Mouse (Mus musculus) neural tube, embryonic 11.5 days (tissue): ENCODE results near the gene Rnf145. TPM values are rescaled to one million over a fixed set of nuclear protein-coding genes. Genes with fewer than 3 reads are reported as not detected.

Experiments used
- ATAC-seq: fragments of 200-750 bp; cut with Nextera tagmentation; 2 replicates; pipeline ENCODE4 v1.8.0; 2017; ENCODE audit warnings: moderate number of reproducible peaks, mild to moderate bottlenecking, moderate TSS enrichment, moderate library complexity; ENCODE audit not compliant: insufficient read depth, low FRiP score, low TSS enrichment
- DNase-seq: peaks from one replicate; pipeline ENCODE4 v3.0.0-alpha.2; 2015; ENCODE audit warnings: low spot score
- H3K27ac ChIP-seq: fragments of 300-500 bp; sonication (generic); 2 replicates; pipeline ENCODE4 v1.5.1; 2014; ENCODE audit warnings: low read depth, mild to moderate bottlenecking, low read length
- H3K27me3 ChIP-seq: fragments of 300-500 bp; sonication (generic); 2 replicates; pipeline ENCODE4 v1.6.1; 2014; ENCODE audit warnings: mild to moderate bottlenecking, low read length, mixed read lengths; ENCODE audit not compliant: control insufficient read depth, insufficient read depth
- H3K36me3 ChIP-seq: fragments of 300-500 bp; sonication (generic); 2 replicates; pipeline ENCODE4 v1.6.1; 2014; ENCODE audit warnings: mild to moderate bottlenecking, low read length, moderate library complexity, mixed read lengths; ENCODE audit not compliant: control insufficient read depth, insufficient read depth
- H3K4me1 ChIP-seq: fragments of 300-500 bp; sonication (generic); 2 replicates; pipeline ENCODE4 v1.6.1; 2014; ENCODE audit warnings: low read length, mixed read lengths; ENCODE audit not compliant: control insufficient read depth, insufficient read depth
- H3K4me2 ChIP-seq: fragments of 300-500 bp; sonication (generic); 2 replicates; pipeline ENCODE4 v1.6.1; 2014; ENCODE audit warnings: low read depth, mild to moderate bottlenecking, moderate library complexity
- H3K4me3 ChIP-seq: fragments of 300-500 bp; sonication (generic); 2 replicates; pipeline ENCODE4 v1.5.1; 2014; ENCODE audit warnings: low read depth, low read length
- H3K9ac ChIP-seq: fragments of 300-500 bp; sonication (generic); 2 replicates; pipeline ENCODE4 v1.6.1; 2014; ENCODE audit warnings: mild to moderate bottlenecking, low read length
- H3K9me3 ChIP-seq: fragments of 300-500 bp; sonication (generic); 2 replicates; pipeline ENCODE4 v1.6.1; 2016; ENCODE audit warnings: low read length; ENCODE audit not compliant: control insufficient read depth
- WGBS: fragments of 180-500 bp; shearing (Covaris S2); extraction: QIAGEN DNeasy Blood & Tissue Kit; methylation state at CpG from one replicate; pipeline ENCODE4 v1.1.7; 2014; 5-methylcytosine and 5-hydroxymethylcytosine counted together
- polyA plus RNA-seq: library from polyadenylated mRNA; unstranded; fragments of >200 nt; fragmentation: Nextera tagmentation; extraction: Ambion mirVana; gene quantifications from 2 replicates; pipeline ENCODE4 v1.2.1, GENCODE M21; 2014

Gene Rnf145
- polyA plus RNA-seq, 1 experiment from 2014 or later: 142 TPM

GRCm38 (mm10) chr11:44529716-44530115, 11.0 kb downstream of the Rnf145 start:
- Histone ChIP-seq H3K27ac (no peak overlapping the region), H3K36me3 (peaks cover 10% of the 10 kb centered on the region), H3K4me2 (no peak overlapping the region), H3K27me3 (no peaks in the 10 kb centered on the region), H3K4me3 (no peak overlapping the region), H3K9ac (no peak overlapping the region), H3K9me3 (no peaks in the 10 kb centered on the region), H3K4me1 (no peaks in the 10 kb centered on the region)
- WGBS: 94% methylated on average over 5 of the region's 5 CpGs
- ATAC-seq (no peak), DNase-seq (no peak)

GRCm38 (mm10) chr11:44530382-44530781, 11.6 kb downstream of the Rnf145 start:
- 75% methylated on average over 8 of the region's 8 CpGs for WGBS
- DNase-seq (no peak), ATAC-seq (no peak)
- Histone ChIP-seq H3K36me3 (peaks cover 7% of the 10 kb centered on the region; the same call in 1 of the 2 replicates), H3K27me3 (no peaks in the 10 kb centered on the region), H3K27ac (no peak overlapping the region), H3K9me3 (no peaks in the 10 kb centered on the region), H3K4me3 (no peak overlapping the region), H3K4me2 (no peak overlapping the region), H3K9ac (no peak overlapping the region), H3K4me1 (no peaks in the 10 kb centered on the region)

GRCm38 (mm10) chr11:44530867-44531266, 12.1 kb downstream of the Rnf145 start:
- H3K4me3 ChIP-seq: no peak overlapping the region
- H3K4me1 ChIP-seq: no peaks in the 10 kb centered on the region
- no peak for DNase-seq
- H3K9ac ChIP-seq: no peak overlapping the region
- 90% methylated on average over 11 of the region's 11 CpGs for WGBS
- ATAC-seq: no peak
- H3K27ac ChIP-seq: no peak overlapping the region
- H3K36me3 ChIP-seq: peaks cover 5% of the 10 kb centered on the region; the same call in 1 of the 2 replicates
- H3K9me3 ChIP-seq: no peaks in the 10 kb centered on the region
- H3K27me3 ChIP-seq: no peaks in the 10 kb centered on the region
- no peak overlapping the region for H3K4me2 ChIP-seq

- ATAC-seq (no peak), DNase-seq (no peak)
- 87% methylated on average over 4 of the region's 4 CpGs for WGBS
- H3K9ac ChIP-seq: no peak overlapping the region
- no peaks in the 10 kb centered on the region for H3K9me3 ChIP-seq
- peaks cover 5% of the 10 kb centered on the region; the same call in 1 of the 2 replicates for H3K36me3 ChIP-seq
- no peaks in the 10 kb centered on the region for H3K27me3 ChIP-seq
- H3K4me2 ChIP-seq: no peak overlapping the region
- no peak overlapping the region for H3K27ac ChIP-seq
- no peaks in the 10 kb centered on the region for H3K4me1 ChIP-seq
- H3K4me3 ChIP-seq: no peak overlapping the region
Observed at GRCm38 (mm10) chr11:44531617-44532016, 12.9 kb downstream of the Rnf145 start.

- no peaks in the 10 kb centered on the region for H3K27me3 ChIP-seq
- 95% methylated on average over 17 of the region's 17 CpGs for WGBS
- H3K4me2 ChIP-seq: no peak overlapping the region
- H3K9me3 ChIP-seq: no peaks in the 10 kb centered on the region
- H3K4me3 ChIP-seq: no peak overlapping the region
- H3K36me3 ChIP-seq: 0 out of 2 replicates have a peak, but pooled peaks cover 2% of the 10 kb centered on the region
- ATAC-seq (no peak), DNase-seq (no peak)
- H3K4me1 ChIP-seq: no peaks in the 10 kb centered on the region
- H3K9ac ChIP-seq: no peak overlapping the region
- no peak overlapping the region for H3K27ac ChIP-seq
Observed at GRCm38 (mm10) chr11:44532846-44533781, 14.3 kb downstream of the Rnf145 start.

- Histone ChIP-seq H3K4me3 (no peak overlapping the region), H3K36me3 (0 out of 2 replicates have a peak, but pooled peaks cover 2% of the 10 kb centered on the region), H3K4me2 (no peak overlapping the region), H3K9ac (no peak overlapping the region), H3K27ac (no peak overlapping the region), H3K9me3 (no peaks in the 10 kb centered on the region), H3K4me1 (no peaks in the 10 kb centered on the region), H3K27me3 (no peaks in the 10 kb centered on the region)
- WGBS: 91% methylated on average over 12 of the region's 12 CpGs
- DNase-seq (no peak), ATAC-seq (no peak)
Observed at GRCm38 (mm10) chr11:44534999-44535750, 16.4 kb downstream of the Rnf145 start.

- no peak overlapping the region for H3K9ac ChIP-seq
- H3K36me3 ChIP-seq: no peaks in the 10 kb centered on the region
- no peak for DNase-seq
- ATAC-seq: no peak
- H3K4me1 ChIP-seq: no peaks in the 10 kb centered on the region
- 97% methylated on average over 7 of the region's 7 CpGs for WGBS
- no peak overlapping the region for H3K4me2 ChIP-seq
- no peaks in the 10 kb centered on the region for H3K9me3 ChIP-seq
- H3K27ac ChIP-seq: no peak overlapping the region
- no peaks in the 10 kb centered on the region for H3K27me3 ChIP-seq
- no peak overlapping the region for H3K4me3 ChIP-seq
Observed at GRCm38 (mm10) chr11:44537403-44537802, 18.6 kb downstream of the Rnf145 start.

GRCm38 (mm10) chr11:44538101-44538500, 19.3 kb downstream of the Rnf145 start:
- H3K9me3 ChIP-seq: no peaks in the 10 kb centered on the region
- no peak for DNase-seq
- H3K27ac ChIP-seq: no peak overlapping the region
- no peak overlapping the region for H3K4me2 ChIP-seq
- 87% methylated on average over 3 of the region's 3 CpGs for WGBS
- no peaks in the 10 kb centered on the region for H3K27me3 ChIP-seq
- no peak overlapping the region for H3K9ac ChIP-seq
- H3K4me1 ChIP-seq: no peaks in the 10 kb centered on the region
- H3K4me3 ChIP-seq: no peak overlapping the region
- H3K36me3 ChIP-seq: no peaks in the 10 kb centered on the region
- no peak for ATAC-seq
